Mouse (Mus musculus) right cerebral cortex, postnatal 4 days (tissue): ENCODE measurements around the gene Usp38.

Source experiments
- DNase-seq: peaks from one replicate; pipeline ENCODE4 v3.0.0-alpha.2; 2022

The Usp38 gene

GRCm38 (mm10) chr8:80961070-80961609 lies 53.6 kb downstream of the Usp38 start:
- DNase-seq = no peak

GRCm38 (mm10) chr8:80959588-80960268 lies 55.0 kb downstream of the Usp38 start:
- no peak for DNase-seq

GRCm38 (mm10) chr8:80957776-80958175 lies 57.0 kb downstream of the Usp38 start:
- no peak for DNase-seq

GRCm38 (mm10) chr8:80952973-80953372 lies 61.8 kb downstream of the Usp38 start:
- no peak for DNase-seq

- no peak for DNase-seq
Measured at GRCm38 (mm10) chr8:80952235-80952915, 62.4 kb downstream of the Usp38 start.

GRCm38 (mm10) chr8:80948405-80949183 lies 66.1 kb downstream of the Usp38 start:
- no peak for DNase-seq

GRCm38 (mm10) chr8:80943742-80944141 lies 71.0 kb downstream of the Usp38 start:
- no peak for DNase-seq

- DNase-seq = no peak
Measured at GRCm38 (mm10) chr8:80941621-80942020, 73.1 kb downstream of the Usp38 start.

GRCm38 (mm10) chr8:80937814-80938650 lies 76.7 kb downstream of the Usp38 start:
- DNase-seq = no peak
